Mouse (Mus musculus) adrenal gland, adult 10 weeks (tissue): ENCODE results near the gene C5ar1. TPM values are rescaled to one million over a fixed set of nuclear protein-coding genes. Genes with fewer than 3 reads are reported as not detected.

Source experiments
- polyA plus RNA-seq: library from polyadenylated mRNA; stranded (reverse); fragments of 350-450 nt; fragmentation: Illumina TruSeq; extraction: RNeasy Lipid Tissue Mini Kit (QIAGEN cat#74804); gene quantifications from one replicate; pipeline ENCODE4 v1.2.3, GENCODE M21; 2014; ENCODE audit warnings: low read depth, low replicate concordance

The C5ar1 gene
- 4.0 TPM for polyA plus RNA-seq

DNA sequence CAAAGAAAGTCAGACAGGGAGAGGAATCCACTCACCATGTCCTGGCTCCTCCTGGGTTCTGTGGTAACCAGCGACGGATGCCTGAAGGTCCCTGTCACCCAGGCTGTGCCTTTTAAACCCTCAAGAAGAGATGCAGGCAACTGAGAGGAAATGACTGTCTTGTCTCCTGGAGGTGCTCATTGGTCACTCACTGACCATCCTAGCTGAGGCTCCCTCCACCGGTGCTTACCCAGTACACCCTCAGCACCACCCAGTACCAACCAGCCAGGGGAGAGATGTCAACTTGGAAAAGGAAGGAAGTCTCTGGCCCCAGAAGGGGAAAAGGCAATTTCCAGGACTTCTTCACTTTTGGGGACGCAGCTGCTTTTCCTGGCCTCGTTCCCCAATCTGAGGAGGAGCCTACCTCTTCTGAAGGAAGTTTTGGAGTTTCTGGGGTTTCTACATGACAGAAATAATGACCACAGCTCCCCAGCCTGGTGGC is at the start of gene C5ar1:
Gene C5ar1 (minus strand): TSS at position 431 of the 481 bp plus-strand sequence.

GRCm38 (mm10) chr7:16308093-16308492 is 48.8 kb upstream of the C5ar1 start, which contains the start of gene Bbc3:
Gene Bbc3 (plus strand): TSS chr7:16308393.

DNA sequence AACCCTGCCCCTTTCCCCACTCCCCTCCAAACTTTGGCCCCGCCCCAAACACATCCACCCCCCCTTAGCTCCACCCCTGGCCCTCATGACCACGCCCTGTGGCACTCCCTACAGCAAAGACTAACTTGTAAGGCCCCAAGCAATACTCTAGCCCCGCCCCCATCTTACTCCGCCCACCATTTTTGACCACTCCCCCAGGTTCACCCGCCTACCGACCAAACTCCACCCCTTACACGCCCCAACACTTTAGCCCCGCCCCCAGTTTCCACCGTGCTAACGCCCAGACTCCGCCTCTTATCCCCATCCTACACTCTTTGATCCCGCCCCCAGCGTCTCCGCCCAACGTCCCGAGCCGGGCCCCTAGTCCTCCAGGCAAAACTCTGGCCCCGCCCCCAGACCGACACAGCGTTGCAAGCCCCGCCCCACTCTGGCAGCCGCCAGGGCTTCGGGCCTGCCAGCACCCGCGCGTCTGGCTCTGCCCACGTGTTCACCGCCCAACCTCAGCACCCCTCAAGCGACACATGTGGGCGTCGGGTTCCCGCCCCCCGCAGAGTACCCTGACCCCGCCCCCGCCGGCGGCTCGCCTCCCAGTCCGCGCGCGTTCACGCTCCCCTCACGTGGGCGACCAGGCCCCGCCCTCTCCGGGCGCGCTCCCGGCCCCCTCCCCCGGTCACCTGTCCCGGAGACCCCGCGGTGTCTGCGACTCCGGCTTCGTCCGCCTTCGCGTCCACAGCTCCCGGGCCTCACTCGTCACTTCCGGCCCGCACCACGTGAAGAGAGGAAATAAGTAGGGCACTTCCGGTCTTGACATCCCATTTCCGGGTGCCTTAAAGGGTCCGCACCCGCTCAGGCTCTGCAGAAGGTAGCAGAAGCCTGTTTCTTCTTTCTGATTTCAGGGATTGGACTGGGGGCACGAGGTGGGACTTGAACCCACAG is 27.0 kb upstream of the C5ar1 start, which contains the start of gene Ccdc9:
Gene Ccdc9 (minus strand): TSS at position 770 of the 936 bp plus-strand sequence.

DNA sequence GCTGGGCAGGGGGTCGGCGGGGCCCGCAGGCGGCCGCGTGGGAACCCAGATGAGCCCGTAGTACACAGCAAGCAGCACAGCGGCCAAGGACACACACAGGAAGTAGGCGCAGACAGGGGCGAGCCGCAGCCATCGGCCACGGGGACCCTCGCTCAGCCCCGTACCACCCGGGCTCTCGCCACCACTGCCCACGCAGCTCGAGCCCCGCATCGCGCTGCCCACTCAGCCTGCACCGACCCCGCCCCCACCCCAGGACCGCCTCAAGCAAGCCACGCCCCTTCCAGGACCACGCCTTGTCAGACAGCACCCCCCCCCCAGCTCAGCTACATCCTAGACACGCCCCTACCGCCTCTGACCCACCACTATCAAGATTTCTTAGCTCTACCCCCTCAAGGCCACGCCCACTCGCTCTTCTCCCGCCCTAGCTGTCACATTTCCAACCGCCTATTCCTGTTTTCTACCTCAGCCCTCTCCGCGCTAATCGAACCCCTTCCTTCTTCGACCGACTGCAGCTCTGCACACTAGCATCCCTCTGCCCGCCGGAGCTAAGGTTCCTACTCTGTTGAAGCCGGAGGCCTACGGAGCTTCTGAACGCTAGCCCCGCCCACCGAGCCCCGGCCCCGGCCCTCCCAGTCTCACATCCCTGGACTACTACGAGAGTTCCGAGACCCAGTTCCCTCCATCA is 13.9 kb upstream of the C5ar1 start, which contains the start of gene Inafm1:
Gene Inafm1 (minus strand): TSS at position 537 of the 685 bp plus-strand sequence.

GRCm38 (mm10) chr7:16244067-16244466 is 15.3 kb downstream of the C5ar1 start, which contains the start of gene C5ar2:
Gene C5ar2 (minus strand): TSS chr7:16244154.

GRCm38 (mm10) chr7:16221582-16222272 is 37.6 kb downstream of the C5ar1 start, which contains the start of gene Dhx34:
Gene Dhx34 (minus strand): TSS chr7:16222037.

Other genes with a start within 250 kb of the C5ar1 start
- 0.64 TPM for gene Bicra, start 211.6 kb downstream of the C5ar1 start, polyA plus RNA-seq
- not detected for gene Zfp541, start 197.7 kb downstream of the C5ar1 start, polyA plus RNA-seq
- 34.1 TPM for gene Napa, start 161.1 kb downstream of the C5ar1 start, polyA plus RNA-seq
- gene Kptn, start 139.6 kb downstream of the C5ar1 start, polyA plus RNA-seq: 4.7 TPM
- gene Slc8a2, start 129.7 kb downstream of the C5ar1 start, polyA plus RNA-seq: 0.29 TPM
- gene Meis3, start 84.5 kb downstream of the C5ar1 start, polyA plus RNA-seq: not detected
- 0.12 TPM for gene Dhx34, start 37.5 kb downstream of the C5ar1 start, polyA plus RNA-seq
- 0.47 TPM for gene C5ar2, start 15.4 kb downstream of the C5ar1 start, polyA plus RNA-seq
- gene Inafm1, start 14.1 kb upstream of the C5ar1 start, polyA plus RNA-seq: 2.9 TPM
- gene Ccdc9, start 27.3 kb upstream of the C5ar1 start, polyA plus RNA-seq: 12.2 TPM
- not detected for gene Bbc3, start 48.9 kb upstream of the C5ar1 start, polyA plus RNA-seq
- gene Sae1, start 128.3 kb upstream of the C5ar1 start, polyA plus RNA-seq: 67.6 TPM
- 3.6 TPM for gene Zc3h4, start 141.4 kb upstream of the C5ar1 start, polyA plus RNA-seq
- not detected for gene Tmem160, start 193.2 kb upstream of the C5ar1 start, polyA plus RNA-seq
- not detected for gene Npas1, start 218.2 kb upstream of the C5ar1 start, polyA plus RNA-seq